Mouse (Mus musculus): Measurements from ENCODE around the gene Foxf2.

The Foxf2 gene

GRCm38 (mm10) chr13:31624966-31625332 lies 667 bp upstream of the Foxf2 start:
- DNase-seq (ENCODE audit: low read depth in 1 of 2, low spot score in 2 of 2) = no peak

GRCm38 (mm10) chr13:31626183-31626801 lies 676 bp downstream of the Foxf2 start:
- peak; percentile 10 to 54 for DNase-seq (ENCODE audit: low read depth in 1 of 2, low spot score in 2 of 2)

GRCm38 (mm10) chr13:31626991-31627625 lies 1.5 kb downstream of the Foxf2 start:
- no peak for DNase-seq (ENCODE audit: low read depth in 1 of 2, low spot score in 2 of 2)

GRCm38 (mm10) chr13:31627864-31628690 lies 2.5 kb downstream of the Foxf2 start:
- no peak for DNase-seq (ENCODE audit: low read depth in 1 of 2, low spot score in 2 of 2)

GRCm38 (mm10) chr13:31628691-31629180 lies 3.1 kb downstream of the Foxf2 start:
- no peak for DNase-seq (ENCODE audit: low read depth in 1 of 2, low spot score in 2 of 2)

GRCm38 (mm10) chr13:31629321-31629851 lies 3.8 kb downstream of the Foxf2 start:
- no peak for DNase-seq (ENCODE audit: low read depth in 1 of 2, low spot score in 2 of 2)

- no peak for DNase-seq (ENCODE audit: low read depth in 1 of 2, low spot score in 2 of 2)
Measured at GRCm38 (mm10) chr13:31630051-31630450, 4.4 kb downstream of the Foxf2 start.

GRCm38 (mm10) chr13:31630551-31630950 lies 4.9 kb downstream of the Foxf2 start:
- no peak for DNase-seq (ENCODE audit: low read depth in 1 of 2, low spot score in 2 of 2)

- DNase-seq (ENCODE audit: low read depth in 1 of 2, low spot score in 2 of 2) = no peak
Measured at GRCm38 (mm10) chr13:31631291-31631690, 5.7 kb downstream of the Foxf2 start.

- DNase-seq (ENCODE audit: low read depth in 1 of 2, low spot score in 2 of 2) = peak in 1 of 2 experiments; percentile 33
Measured at GRCm38 (mm10) chr13:31632450-31632849, 6.8 kb downstream of the Foxf2 start.

GRCm38 (mm10) chr13:31633259-31633658 lies 7.6 kb downstream of the Foxf2 start:
- DNase-seq (ENCODE audit: low read depth in 1 of 2, low spot score in 2 of 2) = no peak

GRCm38 (mm10) chr13:31635546-31635945 lies 9.9 kb downstream of the Foxf2 start:
- DNase-seq (ENCODE audit: low read depth in 1 of 2, low spot score in 2 of 2) = no peak

GRCm38 (mm10) chr13:31641517-31641916 lies 15.9 kb downstream of the Foxf2 start:
- DNase-seq (ENCODE audit: low read depth in 1 of 2, low spot score in 2 of 2) = no peak

GRCm38 (mm10) chr13:31652131-31652745 lies 26.6 kb downstream of the Foxf2 start:
- no peak for DNase-seq (ENCODE audit: low read depth in 1 of 2, low spot score in 2 of 2)

GRCm38 (mm10) chr13:31656249-31656648 lies 30.6 kb downstream of the Foxf2 start:
- no peak for DNase-seq (ENCODE audit: low read depth in 1 of 2, low spot score in 2 of 2)

- no peak for DNase-seq (ENCODE audit: low read depth in 1 of 2, low spot score in 2 of 2)
Measured at GRCm38 (mm10) chr13:31658212-31658611, 32.6 kb downstream of the Foxf2 start.

- no peak for DNase-seq (ENCODE audit: low read depth in 1 of 2, low spot score in 2 of 2)
Measured at GRCm38 (mm10) chr13:31658963-31659362, 33.3 kb downstream of the Foxf2 start.

- no peak for DNase-seq (ENCODE audit: low read depth in 1 of 2, low spot score in 2 of 2)
Measured at GRCm38 (mm10) chr13:31661211-31661610, 35.6 kb downstream of the Foxf2 start.

GRCm38 (mm10) chr13:31665376-31665775 lies 39.8 kb downstream of the Foxf2 start:
- no peak for DNase-seq (ENCODE audit: low read depth in 1 of 2, low spot score in 2 of 2)

- DNase-seq (ENCODE audit: low read depth in 1 of 2, low spot score in 2 of 2) = no peak
Measured at GRCm38 (mm10) chr13:31667919-31668524, 42.4 kb downstream of the Foxf2 start.

GRCm38 (mm10) chr13:31672093-31672492 lies 46.5 kb downstream of the Foxf2 start:
- no peak for DNase-seq (ENCODE audit: low read depth in 1 of 2, low spot score in 2 of 2)
